Mouse (Mus musculus) midbrain, embryonic 16.5 days (tissue): ENCODE measurements around the gene Lrrc28. TPM values are rescaled to one million over a fixed set of nuclear protein-coding genes. Genes with fewer than 3 reads are reported as not detected.

Source experiments
- ATAC-seq: fragments of 200-750 bp; cut with Nextera tagmentation; 2 replicates; pipeline ENCODE4 v1.8.0; 2017; ENCODE audit warnings: moderate TSS enrichment
- H3K27ac ChIP-seq: fragments of 300-500 bp; sonication (generic); 2 replicates; pipeline ENCODE4 v1.5.1; 2014; ENCODE audit warnings: mild to moderate bottlenecking, low read length, mixed read lengths
- H3K27me3 ChIP-seq: fragments of 300-500 bp; sonication (generic); 2 replicates; pipeline ENCODE4 v1.6.1; 2014; ENCODE audit warnings: low read depth, low read length, mixed read lengths; ENCODE audit not compliant: control insufficient read depth, insufficient read depth
- H3K36me3 ChIP-seq: fragments of 300-500 bp; sonication (generic); 2 replicates; pipeline ENCODE4 v1.6.1; 2014; ENCODE audit warnings: mild to moderate bottlenecking, low read length, moderate library complexity, mixed read lengths; ENCODE audit not compliant: control insufficient read depth, insufficient read depth
- H3K4me1 ChIP-seq: fragments of 300-500 bp; sonication (generic); 2 replicates; pipeline ENCODE4 v1.6.1; 2014; ENCODE audit warnings: mild to moderate bottlenecking, low read length, mixed read lengths; ENCODE audit not compliant: control insufficient read depth, insufficient read depth
- H3K4me2 ChIP-seq: fragments of 300-500 bp; sonication (generic); 2 replicates; pipeline ENCODE4 v1.6.1; 2014; ENCODE audit warnings: mild to moderate bottlenecking, low read length, mixed read lengths
- H3K4me3 ChIP-seq: fragments of 300-500 bp; sonication (generic); 2 replicates; pipeline ENCODE4 v1.5.1; 2014; ENCODE audit warnings: low read depth, mild to moderate bottlenecking, low read length, moderate library complexity, mixed read lengths
- H3K9ac ChIP-seq: fragments of 300-500 bp; sonication (generic); 2 replicates; pipeline ENCODE4 v1.6.1; 2014; ENCODE audit warnings: low read depth, low read length, mixed read lengths
- H3K9me3 ChIP-seq: fragments of 300-500 bp; sonication (generic); replicated peaks from 2 replicates; pipeline ENCODE4 v1.6.1; 2014; ENCODE audit warnings: mild to moderate bottlenecking, low read length, mixed read lengths; ENCODE audit not compliant: control insufficient read depth, poor library complexity, severe bottlenecking
- WGBS: fragments of 180-500 bp; shearing (Covaris S2); extraction: QIAGEN DNeasy Blood & Tissue Kit; methylation state at CpG from one replicate; pipeline ENCODE4 v1.1.7; 2014; 5-methylcytosine and 5-hydroxymethylcytosine counted together
- polyA plus RNA-seq: library from polyadenylated mRNA; unstranded; fragments of >200 nt; fragmentation: Nextera tagmentation; extraction: Ambion mirVana; gene quantifications from 2 replicates; pipeline ENCODE4 v1.2.1, GENCODE M21; 2015

Lrrc28 gene
- polyA plus RNA-seq, 1 experiment from 2014 or later: 24.0 TPM

GRCm38 (mm10) chr7:67566510-67567237, 78.4 kb downstream of the Lrrc28 start:
- no peaks in the 10 kb centered on the region for H3K27me3 ChIP-seq
- WGBS: 72% methylated on average over 8 of the region's 8 CpGs
- ATAC-seq: no peak
- H3K9ac ChIP-seq: no peak overlapping the region
- H3K4me2 ChIP-seq: no peak overlapping the region
- no peaks in the 10 kb centered on the region for H3K9me3 ChIP-seq
- no peaks in the 10 kb centered on the region for H3K36me3 ChIP-seq
- no peak overlapping the region for H3K27ac ChIP-seq
- H3K4me1 ChIP-seq: no peaks in the 10 kb centered on the region
- H3K4me3 ChIP-seq: no peak overlapping the region

- Histone ChIP-seq H3K27me3 (no peaks in the 10 kb centered on the region), H3K9ac (no peak overlapping the region), H3K36me3 (no peaks in the 10 kb centered on the region), H3K4me3 (no peak overlapping the region), H3K4me1 (no peaks in the 10 kb centered on the region), H3K27ac (no peak overlapping the region), H3K9me3 (no peaks in the 10 kb centered on the region), H3K4me2 (no peak overlapping the region)
- 74% methylated on average over 1 of the region's 1 CpGs for WGBS
- ATAC-seq: no peak
Measured at GRCm38 (mm10) chr7:67565132-67565531, 79.9 kb downstream of the Lrrc28 start.

- no peak for ATAC-seq
- H3K9me3 ChIP-seq: no peaks in the 10 kb centered on the region
- 69% methylated on average over 12 of the region's 12 CpGs for WGBS
- no peaks in the 10 kb centered on the region for H3K36me3 ChIP-seq
- no peak overlapping the region for H3K9ac ChIP-seq
- H3K27ac ChIP-seq: no peak overlapping the region
- H3K27me3 ChIP-seq: no peaks in the 10 kb centered on the region
- no peak overlapping the region for H3K4me3 ChIP-seq
- no peak overlapping the region for H3K4me2 ChIP-seq
- H3K4me1 ChIP-seq: no peaks in the 10 kb centered on the region
Measured at GRCm38 (mm10) chr7:67562176-67562575, 82.9 kb downstream of the Lrrc28 start.

- H3K36me3 ChIP-seq: no peaks in the 10 kb centered on the region
- H3K9me3 ChIP-seq: no peaks in the 10 kb centered on the region
- WGBS: 90% methylated on average over 7 of the region's 7 CpGs
- ATAC-seq: no peak
- H3K27me3 ChIP-seq: no peaks in the 10 kb centered on the region
- no peak overlapping the region for H3K4me3 ChIP-seq
- no peak overlapping the region for H3K4me2 ChIP-seq
- H3K27ac ChIP-seq: no peak overlapping the region
- H3K4me1 ChIP-seq: no peaks in the 10 kb centered on the region
- no peak overlapping the region for H3K9ac ChIP-seq
Measured at GRCm38 (mm10) chr7:67559486-67559885, 85.6 kb downstream of the Lrrc28 start.

GRCm38 (mm10) chr7:67558230-67558629, 86.8 kb downstream of the Lrrc28 start:
- 90% methylated on average over 5 of the region's 5 CpGs for WGBS
- H3K4me3 ChIP-seq: no peak overlapping the region

GRCm38 (mm10) chr7:67554863-67555262, 90.2 kb downstream of the Lrrc28 start:
- Histone ChIP-seq H3K9ac (no peak overlapping the region), H3K9me3 (no peaks in the 10 kb centered on the region), H3K27ac (no peak overlapping the region), H3K4me3 (no peak overlapping the region), H3K36me3 (no peaks in the 10 kb centered on the region), H3K27me3 (no peaks in the 10 kb centered on the region), H3K4me1 (no peaks in the 10 kb centered on the region), H3K4me2 (no peak overlapping the region)
- ATAC-seq: no peak
- 89% methylated on average over 2 of the region's 2 CpGs for WGBS

More at GRCm38 (mm10) chr7:67558230-67558629, 86.8 kb downstream of the Lrrc28 start:
- H3K27me3 ChIP-seq: no peaks in the 10 kb centered on the region
- H3K4me2 ChIP-seq: no peak overlapping the region
- H3K9ac ChIP-seq: no peak overlapping the region
- no peak overlapping the region for H3K27ac ChIP-seq
- no peaks in the 10 kb centered on the region for H3K9me3 ChIP-seq
- no peak for ATAC-seq
- no peaks in the 10 kb centered on the region for H3K4me1 ChIP-seq
- H3K36me3 ChIP-seq: no peaks in the 10 kb centered on the region

GRCm38 (mm10) chr7:67551242-67551641, 93.8 kb downstream of the Lrrc28 start:
- ATAC-seq: no peak
- Histone ChIP-seq H3K9me3 (no peaks in the 10 kb centered on the region), H3K9ac (no peak overlapping the region), H3K4me2 (no peak overlapping the region), H3K36me3 (no peaks in the 10 kb centered on the region), H3K4me1 (peaks cover 6% of the 10 kb centered on the region), H3K27ac (no peak overlapping the region), H3K4me3 (no peak overlapping the region), H3K27me3 (no peaks in the 10 kb centered on the region)
- 96% methylated on average over 2 of the region's 2 CpGs for WGBS

- peak; percentile 90 for ATAC-seq
- H3K4me1 ChIP-seq: peaks cover 6% of the 10 kb centered on the region
- 26% methylated on average over 6 of the region's 6 CpGs for WGBS
- H3K27ac ChIP-seq: no peak overlapping the region
- no peaks in the 10 kb centered on the region for H3K9me3 ChIP-seq
- H3K27me3 ChIP-seq: no peaks in the 10 kb centered on the region
- H3K4me3 ChIP-seq: no peak overlapping the region
- no peaks in the 10 kb centered on the region for H3K36me3 ChIP-seq
- no peak overlapping the region for H3K9ac ChIP-seq
- no peak overlapping the region for H3K4me2 ChIP-seq
Measured at GRCm38 (mm10) chr7:67549073-67549561, 96.0 kb downstream of the Lrrc28 start.

GRCm38 (mm10) chr7:67548599-67549041, 96.4 kb downstream of the Lrrc28 start:
- 68% methylated on average over 6 of the region's 6 CpGs for WGBS
- Histone ChIP-seq H3K4me1 (peaks cover 6% of the 10 kb centered on the region), H3K9me3 (no peaks in the 10 kb centered on the region), H3K27ac (no peak overlapping the region), H3K9ac (no peak overlapping the region), H3K4me3 (no peak overlapping the region), H3K27me3 (no peaks in the 10 kb centered on the region), H3K4me2 (no peak overlapping the region), H3K36me3 (no peaks in the 10 kb centered on the region)
- ATAC-seq: peak; percentile 67
